Mouse (Mus musculus): ENCODE results near the gene Ifitm10.

GRCm38 (mm10) chr7:142394261-142395190 is 21.0 kb upstream of the Ifitm10 start:
- TF ChIP-seq CTCF (IDR thresholded peaks at IDR 0.05; ENCODE audit: low read depth, low read length) (no peak), POLR2A (IDR thresholded peaks at IDR 0.05; ENCODE audit: borderline replicate concordance, low read depth, low read length) (no peak)
